Mouse (Mus musculus): ENCODE measurements around the gene Atp2b4.

DNA sequence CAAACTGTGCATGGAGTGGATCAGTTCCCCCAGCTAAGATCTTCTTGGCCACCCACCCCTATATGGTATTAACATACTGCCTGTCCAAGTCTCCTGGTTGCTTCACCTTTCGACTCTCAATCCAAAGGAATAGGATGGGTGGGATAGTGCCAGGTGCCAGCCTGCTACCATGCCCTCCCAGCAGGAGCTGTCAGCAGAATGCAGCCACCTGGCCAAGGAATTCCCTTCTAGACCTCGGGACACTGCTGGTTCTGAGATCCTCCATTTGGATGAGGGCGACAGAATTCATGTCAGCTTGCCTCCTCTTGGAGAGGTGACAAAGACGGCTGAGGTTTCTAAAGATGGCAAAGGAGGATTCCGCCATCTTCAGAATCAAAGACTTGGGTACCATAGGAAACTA, 32.8 kb downstream of the Atp2b4 start:
- TF ChIP-seq CTCF (IDR thresholded peaks at IDR 0.05; ENCODE audit: control insufficient read depth, insufficient read depth, insufficient replicate concordance, low read depth, low read length) (no peak), POLR2A (IDR thresholded peaks at IDR 0.05; ENCODE audit: control insufficient read depth, low read depth, low read length) (no peak)
